Mouse (Mus musculus) T-helper 17 cell (primary cell): ENCODE results near the gene Rfwd3.
"Not testable (repeated sequence)": the region's sequence is repeated elsewhere in the genome, so short reads cannot be mapped to it uniquely, and the experiment has no call there.

Source experiments
- in situ Hi-C, 2 experiments: fragments of 300-600 bp; cut with MboI, MseI; formaldehyde crosslinking; loops; 1 replicate in 1 of 2; 2 replicates in 1 of 2; pipeline ENCODE4 v1.15.1; 2025; ENCODE audit warnings: high pct_unique_total_duplicates in 2 of 2

Gene Rfwd3

GRCm38 (mm10) chr8:111299821-111300568 lies at the start of gene Rfwd3:
Gene Rfwd3, minus strand, starts transcription at chr8:111300222.
- in situ Hi-C loops, result no loop called here

GRCm38 (mm10) chr8:111343225-111343624 lies 43.2 kb upstream of the Rfwd3 start:
- in situ Hi-C loops, result loop anchor here (5.0 kb wide), 2 partner anchors 94 to 104 kb away; no protein-coding TSS in a partner anchor

- in situ Hi-C loops, result loop anchor here (5.0 kb wide), 2 partner anchors 97 to 107 kb away; no protein-coding TSS in a partner anchor
Measured at GRCm38 (mm10) chr8:111340186-111340585, 40.2 kb upstream of the Rfwd3 start.

- in situ Hi-C loops, result no loop called here
Measured at GRCm38 (mm10) chr8:111338370-111339208, 38.6 kb upstream of the Rfwd3 start.

GRCm38 (mm10) chr8:111337890-111338347 lies 37.9 kb upstream of the Rfwd3 start, which contains the start of gene Mlkl:
Gene Mlkl, minus strand, starts transcription at chr8:111338177.
- in situ Hi-C loops, result no loop called here

- in situ Hi-C loops, result no loop called here
Measured at GRCm38 (mm10) chr8:111337311-111337889, 37.4 kb upstream of the Rfwd3 start.

- in situ Hi-C loops, result no loop called here
Measured at GRCm38 (mm10) chr8:111336692-111337091, 36.7 kb upstream of the Rfwd3 start.

- in situ Hi-C loops, result no loop called here
Measured at GRCm38 (mm10) chr8:111325222-111325790, 25.3 kb upstream of the Rfwd3 start.

GRCm38 (mm10) chr8:111314729-111315128 lies 14.7 kb upstream of the Rfwd3 start:
- in situ Hi-C loops, result no loop called here

- in situ Hi-C loops, result not testable (repeated sequence)
Measured at GRCm38 (mm10) chr8:111313961-111314360, 13.9 kb upstream of the Rfwd3 start.

GRCm38 (mm10) chr8:111312758-111313162 lies 12.7 kb upstream of the Rfwd3 start:
- in situ Hi-C loops, result no loop called here

GRCm38 (mm10) chr8:111310006-111310405 lies 10.0 kb upstream of the Rfwd3 start:
- in situ Hi-C loops, result not testable (repeated sequence)

GRCm38 (mm10) chr8:111305031-111305730 lies 5.2 kb upstream of the Rfwd3 start:
- in situ Hi-C loops, result loop anchor here in 1 of 2 experiments (5.0 kb wide), 1 partner anchor 78 kb away; no protein-coding TSS in a partner anchor

GRCm38 (mm10) chr8:111304359-111304758 lies 4.3 kb upstream of the Rfwd3 start:
- in situ Hi-C loops, result no loop called here

- in situ Hi-C loops, result not testable (repeated sequence)
Measured at GRCm38 (mm10) chr8:111303076-111303803, 3.2 kb upstream of the Rfwd3 start.

- in situ Hi-C loops, result no loop called here
Measured at GRCm38 (mm10) chr8:111300597-111301546, 850 bp upstream of the Rfwd3 start.

GRCm38 (mm10) chr8:111299363-111299820 lies 630 bp downstream of the Rfwd3 start:
- in situ Hi-C loops, result no loop called here

- in situ Hi-C loops, result no loop called here
Measured at GRCm38 (mm10) chr8:111298011-111298410, 2.0 kb downstream of the Rfwd3 start.

- in situ Hi-C loops, result no loop called here
Measured at GRCm38 (mm10) chr8:111291733-111292132, 8.3 kb downstream of the Rfwd3 start.
